Comparison of ENCODE assay signal across 7 mouse cellular contexts in the genomic region with DNA sequence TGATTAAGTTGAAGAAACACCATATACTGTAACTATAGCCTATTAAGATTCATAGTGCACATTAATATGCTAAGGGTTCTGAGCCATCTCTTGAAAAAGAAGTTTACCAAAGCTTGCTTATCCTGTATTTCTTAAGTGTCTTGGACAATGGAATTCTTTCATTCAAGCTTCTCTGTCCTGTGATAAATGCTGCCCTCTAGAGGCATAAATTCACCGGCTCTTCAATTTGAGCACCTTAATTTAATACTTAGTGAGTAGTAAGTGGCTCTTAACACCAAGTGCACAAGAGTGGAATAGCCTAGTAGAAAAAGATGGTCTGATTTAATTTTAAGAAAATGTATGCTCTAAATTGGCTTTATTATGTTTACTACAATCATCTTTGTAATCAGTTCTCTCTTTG. TPM values are rescaled to one million over a fixed set of nuclear protein-coding genes. Genes with fewer than 3 reads are reported as not detected.
A peak's percentile ranks its signal among the peaks of the same experiment; 100 is the strongest.
DNase-seq lines count a peak whose midpoint lies in the region; ATAC-seq and TF ChIP-seq lines count a peak whose summit lies in the region.

No protein-coding gene starts in this region.

- no peaks in the 10 kb centered on the region for H3K4me1 ChIP-seq in liver, adult 2 months (ENCODE audit: control insufficient read depth, insufficient read depth, low read length)
- H3K4me1 ChIP-seq in liver, embryonic 12.5 days: peaks cover 11% of the 10 kb centered on the region

- peak; percentile 63 for DNase-seq in liver, adult 2 months (ENCODE audit: extremely low read depth, low read depth, low spot score)
- DNase-seq in MN1 (ENCODE audit: low spot score): peak; percentile 81
- peak; percentile 50 for DNase-seq in c-Kit-positive CD71-positive TER-119-negative erythroid progenitor cells, embryonic 14.5 days (ENCODE audit: low read depth)
- peak; percentile 13 for DNase-seq in gastrocnemius, postnatal 10 days
- DNase-seq in left cerebral cortex, postnatal 14 days (ENCODE audit: low spot score in 2 of 2): peak; percentile 66 to 82
- peak; percentile 48 to 59 for DNase-seq in right cerebral cortex, postnatal 10 days (ENCODE audit: low spot score in 2 of 2)

- intact Hi-C loops in left cerebral cortex, postnatal 14 days (cut with DNase I): loop anchor here (2.0 to 10.0 kb wide), 2 partner anchors 151 to 229 kb away; no protein-coding TSS in a partner anchor

- H3K27me3 ChIP-seq in liver, adult 2 months (ENCODE audit: control insufficient read depth, insufficient read depth, low read length): no peaks in the 10 kb centered on the region
- H3K27me3 ChIP-seq in liver, embryonic 12.5 days (replicated peaks): no peaks in the 10 kb centered on the region

- H3K4me3 ChIP-seq in liver, adult 2 months (ENCODE audit: insufficient read depth, low read depth, low read length): no peak overlapping the region
- no peak overlapping the region for H3K4me3 ChIP-seq in liver, embryonic 12.5 days

- no peak overlapping the region for H3K27ac ChIP-seq in liver, adult 2 months (replicated peaks; ENCODE audit: insufficient read depth, low read depth, low read length)
- no peak overlapping the region for H3K27ac ChIP-seq in liver, embryonic 12.5 days

- TF ChIP-seq POLR2A in liver, adult 2 months (IDR thresholded peaks at IDR 0.05; ENCODE audit: extremely low read depth, insufficient read depth, low read length): no peak

- no peak overlapping the region for H3K4me2 ChIP-seq in liver, embryonic 12.5 days

- H3K9ac ChIP-seq in liver, adult 2 months (ENCODE audit: low read depth, low read length): no peak overlapping the region
- no peak overlapping the region for H3K9ac ChIP-seq in liver, embryonic 12.5 days

- TF ChIP-seq CTCF in liver, adult 2 months (IDR thresholded peaks at IDR 0.05; ENCODE audit: low read depth, low read length): peak; percentile 21

- no peaks in the 10 kb centered on the region; the same call in 1 of the 2 replicates for H3K79me2 ChIP-seq in liver, adult 2 months (ENCODE audit: control insufficient read depth, insufficient read depth, low read length)

- WGBS in liver, adult 2 months: 45% methylated on average over 1 of the region's 1 CpGs
- 35% methylated on average over 1 of the region's 1 CpGs for WGBS in liver, embryonic 12.5 days (ENCODE audit: insufficient replicate concordance)

- no peak for ATAC-seq in liver, embryonic 12.5 days

- no peaks in the 10 kb centered on the region for H3K9me3 ChIP-seq in liver, embryonic 12.5 days (replicated peaks)

- no peaks in the 10 kb centered on the region for H3K36me3 ChIP-seq in liver, adult 2 months (ENCODE audit: control insufficient read depth, insufficient read depth, low read length)
- no peaks in the 10 kb centered on the region for H3K36me3 ChIP-seq in liver, embryonic 12.5 days

RNA-seq across cellular contexts. Expression of gene Fbxw7, which starts 28.5 kb away (rescaled TPM):
- total RNA-seq in liver, adult 2 months (2014; rRNA removed): 4.2 and 5.6 TPM in 2 replicates
- 1.4 and 1.7 TPM in 2 replicates for polyA plus RNA-seq in liver, adult 2 months (2012; rRNA removed)
- 4.9 TPM in 2 replicates for polyA plus RNA-seq in liver, embryonic 12.5 days (2016; fragmentation: Nextera tagmentation; extraction: Ambion mirVana)
- total RNA-seq in gastrocnemius, postnatal 10 days (2021): 10 to 100 TPM; 46.0 to 50.9 TPM
- total RNA-seq in left cerebral cortex, postnatal 14 days (2021): 100 to 1,000 TPM; 240 to 267 TPM

Comparison
In these comparisons a context has a peak if more than half of its experiments do, and no peak if none do; other contexts are left out.
1. DNase-seq: peak in every context shown above with its lines; median percentile 81 in MN1; 74 in left cerebral cortex, postnatal 14 days; 63 in liver, adult 2 months; 54 in right cerebral cortex, postnatal 10 days; 50 in c-Kit-positive CD71-positive TER-119-negative erythroid progenitor cells, embryonic 14.5 days; 13 in gastrocnemius, postnatal 10 days.
2. RNA of gene Fbxw7, which starts 28.5 kb away (total RNA-seq): 240 to 267 TPM in left cerebral cortex, postnatal 14 days; 46.0 to 50.9 TPM in gastrocnemius, postnatal 10 days and 4.2 to 5.6 TPM in liver, adult 2 months; every median in the first group is over 4 times any median in the second.